Mouse (Mus musculus) stomach, postnatal 0 days (tissue): ENCODE data around the gene 9130023H24Rik. TPM values are rescaled to one million over a fixed set of nuclear protein-coding genes. Genes with fewer than 3 reads are reported as not detected.

ENCODE experiments used
- ATAC-seq: fragments of 200-750 bp; cut with Nextera tagmentation; 2 replicates; pipeline ENCODE4 v1.8.0; 2017; ENCODE audit not compliant: low FRiP score, low TSS enrichment
- DNase-seq: peaks from one replicate; pipeline ENCODE4 v3.0.0-alpha.2; 2016; ENCODE audit warnings: low spot score
- H3K27ac ChIP-seq: fragments of 300-500 bp; sonication (generic); replicated peaks from 2 replicates; pipeline ENCODE4 v1.5.1; 2014; ENCODE audit warnings: mild to moderate bottlenecking, control low read depth
- H3K27me3 ChIP-seq: fragments of 300-500 bp; sonication (generic); 2 replicates; pipeline ENCODE4 v1.6.1; 2014; ENCODE audit warnings: low read length; ENCODE audit not compliant: control insufficient read depth, insufficient read depth
- H3K36me3 ChIP-seq: fragments of 300-500 bp; sonication (generic); 2 replicates; pipeline ENCODE4 v1.6.1; 2014; ENCODE audit warnings: low read length, mixed read lengths; ENCODE audit not compliant: control insufficient read depth, insufficient read depth
- H3K4me1 ChIP-seq: fragments of 300-500 bp; sonication (generic); replicated peaks from 2 replicates; pipeline ENCODE4 v1.6.1; 2014; ENCODE audit warnings: antibody characterized with exemption; ENCODE audit not compliant: control insufficient read depth, insufficient read depth
- H3K4me2 ChIP-seq: fragments of 300-500 bp; sonication (generic); replicated peaks from 2 replicates; pipeline ENCODE4 v1.6.1; 2014; ENCODE audit warnings: low read depth, mild to moderate bottlenecking, control low read depth, moderate library complexity
- H3K4me3 ChIP-seq: fragments of 300-500 bp; sonication (generic); 2 replicates; pipeline ENCODE4 v1.5.1; 2014; ENCODE audit warnings: low read depth, low read length, control low read depth
- H3K9ac ChIP-seq: fragments of 300-500 bp; sonication (generic); 2 replicates; pipeline ENCODE4 v1.6.1; 2014; ENCODE audit warnings: mild to moderate bottlenecking, low read length, control low read depth, mixed read lengths
- H3K9me3 ChIP-seq: fragments of 300-500 bp; sonication (generic); 2 replicates; pipeline ENCODE4 v1.6.1; 2016; ENCODE audit warnings: low read length; ENCODE audit not compliant: control insufficient read depth
- CTCF ChIP-seq: IDR thresholded peaks from 2 replicates; pipeline ENCODE4 v1.5.1; 2016; ENCODE audit warnings: antibody characterized with exemption, low read depth, mild to moderate bottlenecking, moderate library complexity
- EP300 ChIP-seq: optimal IDR thresholded peaks from 2 replicates; pipeline ENCODE3; 2016; ENCODE audit warnings: antibody characterized with exemption
- WGBS: fragments of 180-500 bp; shearing (Covaris S2); extraction: QIAGEN DNeasy Blood & Tissue Kit; methylation state at CpG from one replicate; pipeline ENCODE4 v1.1.7; 2014; 5-methylcytosine and 5-hydroxymethylcytosine counted together
- polyA plus RNA-seq: library from polyadenylated mRNA; unstranded; fragments of >200 nt; fragmentation: Nextera tagmentation; extraction: Ambion mirVana; gene quantifications from 2 replicates; pipeline ENCODE4 v1.2.1, GENCODE M21; 2015

9130023H24Rik gene
- polyA plus RNA-seq, 1 experiment from 2014 or later: 4.6 TPM

- Histone ChIP-seq H3K9ac (no peak overlapping the region), H3K9me3 (no peaks in the 10 kb centered on the region), H3K4me2 (no peak overlapping the region), H3K27me3 (no peaks in the 10 kb centered on the region), H3K4me1 (peaks cover 6% of the 10 kb centered on the region; the same call in 1 of the 2 replicates), H3K27ac (no peak overlapping the region), H3K36me3 (peaks cover 33% of the 10 kb centered on the region), H3K4me3 (no peak overlapping the region)
- TF ChIP-seq EP300: no peak
- TF ChIP-seq CTCF: no peak
- WGBS: 91% methylated on average over 18 of the region's 18 CpGs
- DNase-seq (no peak), ATAC-seq (no peak)
Observed at GRCm38 (mm10) chr7:128244410-128245025, 6.7 kb upstream of the 9130023H24Rik start.

DNA sequence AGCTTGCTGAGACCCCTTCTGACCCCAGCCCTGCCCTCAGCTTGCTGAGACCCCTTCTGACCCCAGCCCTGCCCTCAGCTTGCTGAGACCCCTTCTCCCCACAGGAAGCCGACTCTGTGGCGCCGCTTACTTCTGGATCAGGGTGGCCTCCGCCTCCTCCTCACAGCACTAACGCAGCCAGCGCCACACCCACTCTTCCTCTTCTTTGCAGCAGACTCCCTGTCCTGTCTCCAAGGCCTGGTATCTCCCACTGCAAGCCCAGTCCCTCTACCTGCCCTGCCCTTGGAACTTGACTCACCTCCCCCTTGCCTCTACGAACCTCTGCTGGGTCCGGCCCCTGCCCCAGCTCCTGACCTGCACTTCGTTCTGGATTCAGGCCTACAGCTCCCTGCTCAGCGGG, 6.1 kb upstream of the 9130023H24Rik start:
- no peak overlapping the region for H3K4me2 ChIP-seq
- no peaks in the 10 kb centered on the region for H3K27me3 ChIP-seq
- no peak overlapping the region for H3K4me3 ChIP-seq
- H3K9me3 ChIP-seq: no peaks in the 10 kb centered on the region
- ATAC-seq (no peak), DNase-seq (no peak)
- H3K36me3 ChIP-seq: peaks cover 33% of the 10 kb centered on the region
- H3K9ac ChIP-seq: no peak overlapping the region
- no peak overlapping the region for H3K27ac ChIP-seq
- TF ChIP-seq CTCF (no peak), EP300 (no peak)
- H3K4me1 ChIP-seq: peaks cover 6% of the 10 kb centered on the region; the same call in 1 of the 2 replicates
- 70% methylated on average over 10 of the region's 10 CpGs for WGBS

DNA sequence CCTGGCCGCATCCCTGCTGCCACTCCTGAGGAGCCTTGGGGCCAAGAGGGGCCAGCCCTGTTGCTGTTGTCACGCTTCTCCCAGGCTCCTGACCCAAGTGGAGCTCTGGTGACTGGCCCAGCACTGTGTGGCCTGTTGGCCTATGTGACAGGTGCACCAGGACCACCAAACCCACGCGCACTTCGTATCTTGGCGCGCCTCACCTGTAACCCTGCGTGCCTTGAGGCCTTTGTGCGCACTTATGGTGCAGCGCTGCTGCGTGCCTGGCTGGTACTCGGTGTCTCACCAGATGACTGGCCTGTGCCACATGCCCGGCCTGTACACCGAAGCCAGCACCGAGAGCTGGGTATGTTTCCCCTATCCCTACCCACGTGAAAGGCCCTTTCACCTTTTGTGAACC, 4.5 kb upstream of the 9130023H24Rik start:
- no peak for TF ChIP-seq CTCF
- TF ChIP-seq EP300: no peak
- ATAC-seq (no peak), DNase-seq (no peak)
- Histone ChIP-seq H3K27ac (no peak overlapping the region), H3K4me2 (no peak overlapping the region), H3K9ac (no peak overlapping the region), H3K4me1 (peaks cover 6% of the 10 kb centered on the region; the same call in 1 of the 2 replicates), H3K9me3 (no peaks in the 10 kb centered on the region), H3K27me3 (no peaks in the 10 kb centered on the region), H3K4me3 (no peak overlapping the region), H3K36me3 (peaks cover 33% of the 10 kb centered on the region)
- 95% methylated on average over 16 of the region's 16 CpGs for WGBS

DNA sequence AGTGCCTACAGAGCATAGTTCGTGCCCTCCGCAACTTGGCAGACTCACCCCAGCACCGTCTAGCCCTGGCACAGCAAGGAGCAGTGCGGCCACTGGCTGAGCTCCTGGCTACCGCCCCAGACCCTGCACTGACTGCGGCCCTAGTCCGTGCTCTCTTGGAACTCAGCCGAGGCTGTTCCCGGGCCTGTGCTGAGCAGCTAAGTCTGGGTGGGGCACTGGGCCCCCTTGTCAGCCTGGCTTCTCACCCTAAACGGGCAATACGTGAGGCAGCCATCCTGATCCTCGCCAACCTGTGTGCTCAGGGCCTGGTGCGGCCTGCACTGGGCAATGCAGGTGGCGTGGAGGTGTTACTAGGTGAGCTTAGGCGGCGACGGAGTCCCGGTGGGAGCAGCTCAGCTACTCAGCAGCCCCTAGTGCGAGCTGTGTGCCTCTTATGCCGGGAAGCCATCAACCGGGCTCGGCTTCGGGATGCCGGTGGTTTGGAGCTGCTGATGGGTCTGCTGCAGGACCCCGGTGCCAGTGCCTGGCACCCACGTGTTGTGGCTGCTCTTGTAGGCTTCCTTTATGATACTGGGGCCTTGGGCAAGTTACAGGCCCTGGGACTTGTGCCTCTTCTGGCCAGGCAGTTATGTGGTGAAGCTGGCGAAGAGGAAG, 2.4 kb upstream of the 9130023H24Rik start:
- no peaks in the 10 kb centered on the region for H3K9me3 ChIP-seq
- H3K27ac ChIP-seq: no peak overlapping the region
- DNase-seq: no peak
- H3K4me1 ChIP-seq: no peaks in the 10 kb centered on the region; the same call in 1 of the 2 replicates
- no peak overlapping the region for H3K4me3 ChIP-seq
- peak overlapping the region; percentile 27; the same call in 1 of the 2 replicates for H3K9ac ChIP-seq
- WGBS: 92% methylated on average over 27 of the region's 27 CpGs
- no peak for TF ChIP-seq EP300
- no peak for TF ChIP-seq CTCF
- ATAC-seq: no peak
- no peak overlapping the region for H3K4me2 ChIP-seq
- peaks cover 35% of the 10 kb centered on the region for H3K36me3 ChIP-seq
- H3K27me3 ChIP-seq: no peaks in the 10 kb centered on the region

DNA sequence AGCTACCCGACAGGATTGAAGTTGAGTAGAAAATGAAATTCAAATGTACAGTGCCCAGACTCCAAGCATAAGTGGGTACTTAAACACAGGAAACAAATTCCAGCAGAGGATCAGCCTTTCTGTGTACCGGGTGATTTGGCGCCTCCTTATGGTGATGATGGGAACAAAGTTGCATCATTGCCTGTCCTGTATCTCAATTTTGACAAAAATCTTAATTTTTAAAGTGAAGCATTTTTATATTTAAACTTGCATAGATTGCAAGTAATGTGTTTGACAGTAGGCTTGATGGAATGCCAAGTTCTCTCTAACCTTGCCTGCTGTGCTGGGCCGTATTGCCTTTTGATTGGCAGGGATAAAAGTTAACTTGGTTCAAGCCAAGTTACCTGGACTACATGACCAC, 1.2 kb upstream of the 9130023H24Rik start:
- peaks cover 26% of the 10 kb centered on the region for H3K36me3 ChIP-seq
- no peaks in the 10 kb centered on the region; the same call in 1 of the 2 replicates for H3K4me1 ChIP-seq
- H3K4me3 ChIP-seq: peak overlapping the region; percentile 71
- H3K4me2 ChIP-seq: peak overlapping the region; percentile 58
- H3K27me3 ChIP-seq: no peaks in the 10 kb centered on the region
- 20% methylated on average over 4 of the region's 4 CpGs for WGBS
- no peak overlapping the region for H3K9ac ChIP-seq
- no peak for ATAC-seq
- H3K9me3 ChIP-seq: no peaks in the 10 kb centered on the region
- H3K27ac ChIP-seq: peak overlapping the region; percentile 88
- peak; percentile 31 for DNase-seq
- peak; percentile 74 for TF ChIP-seq CTCF
- TF ChIP-seq EP300: no peak

DNA sequence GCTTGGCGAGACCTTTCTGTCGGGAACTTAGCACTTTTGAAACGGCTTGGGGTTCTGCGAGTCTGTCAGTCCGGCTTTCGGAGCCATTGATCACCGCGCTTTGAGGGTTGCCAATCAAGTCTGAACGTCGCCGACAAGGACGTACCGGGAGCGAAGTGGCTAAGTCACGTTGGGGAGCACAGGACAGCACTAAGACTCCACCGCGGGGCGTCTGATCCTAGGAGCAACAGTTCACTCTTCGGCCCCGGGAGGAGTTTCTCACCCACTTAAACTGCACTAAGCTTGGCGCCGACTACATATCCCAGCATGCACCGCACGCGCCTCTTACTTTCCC, 271 bp downstream of the 9130023H24Rik start:
- H3K9me3 ChIP-seq: no peaks in the 10 kb centered on the region
- under 1% methylated on average over 25 of the region's 25 CpGs for WGBS

More for the DNA sequence above, 271 bp downstream of the 9130023H24Rik start:
- peak overlapping the region; percentile 89 for H3K9ac ChIP-seq
- ATAC-seq (no peak), DNase-seq (no peak)
- no peaks in the 10 kb centered on the region for H3K27me3 ChIP-seq
- peak overlapping the region; percentile 71 for H3K4me3 ChIP-seq
- peak overlapping the region; percentile 98 for H3K27ac ChIP-seq
- H3K4me1 ChIP-seq: no peaks in the 10 kb centered on the region; the same call in 1 of the 2 replicates
- peaks cover 22% of the 10 kb centered on the region for H3K36me3 ChIP-seq
- H3K4me2 ChIP-seq: peak overlapping the region; percentile 81
- TF ChIP-seq EP300: peak; percentile 48
- no peak for TF ChIP-seq CTCF
